Mouse (Mus musculus): ENCODE results near the gene Aco2. TPM values are rescaled to one million over a fixed set of nuclear protein-coding genes. Genes with fewer than 3 reads are reported as not detected.

Gene Aco2
- polyA plus RNA-seq, 1 experiment from 2014 or later = 136 TPM

- Histone ChIP-seq H3K9ac (replicated peaks; ENCODE audit: low read depth, low read length) (no peak overlapping the region), H3K4me3 (ENCODE audit: low read depth, low read length) (no peak overlapping the region), H3K36me3 (ENCODE audit: control insufficient read depth, insufficient read depth, low read length) (no peaks in the 10 kb centered on the region), H3K27ac (ENCODE audit: low read length) (peak overlapping the region; percentile 2; the same call in 1 of the 2 replicates), H3K4me1 (ENCODE audit: control insufficient read depth, insufficient read depth, low read length) (peaks cover 16% of the 10 kb centered on the region), H3K27me3 (ENCODE audit: control insufficient read depth, insufficient read depth, low read length) (no peaks in the 10 kb centered on the region), H3K4me2 (replicated peaks; ENCODE audit: low read depth, low read length) (no peak overlapping the region), H3K9me3 (ENCODE audit: control insufficient read depth, low read depth, low read length) (no peaks in the 10 kb centered on the region)
- ATAC-seq (ENCODE audit: insufficient number of reproducible peaks, insufficient read depth, low FRiP score, low read depth) = no peak
- 52% methylated on average over 11 of the region's 11 CpGs for WGBS
Observed at GRCm38 (mm10) chr15:81928277-81928676, 56.2 kb downstream of the Aco2 start.

- Histone ChIP-seq H3K27ac (ENCODE audit: low read length) (no peak overlapping the region; the same call in 1 of the 2 replicates), H3K27me3 (ENCODE audit: control insufficient read depth, insufficient read depth, low read length) (no peaks in the 10 kb centered on the region), H3K9me3 (ENCODE audit: control insufficient read depth, low read depth, low read length) (no peaks in the 10 kb centered on the region), H3K4me2 (replicated peaks; ENCODE audit: low read depth, low read length) (peak overlapping the region; percentile 11; the same call in 1 of the 2 replicates), H3K36me3 (ENCODE audit: control insufficient read depth, insufficient read depth, low read length) (no peaks in the 10 kb centered on the region), H3K4me1 (ENCODE audit: control insufficient read depth, insufficient read depth, low read length) (peaks cover 12% of the 10 kb centered on the region; the same call in 1 of the 2 replicates), H3K4me3 (ENCODE audit: low read depth, low read length) (no peak overlapping the region), H3K9ac (replicated peaks; ENCODE audit: low read depth, low read length) (no peak overlapping the region)
- peak; percentile 30; the same call in 1 of the 2 replicates for ATAC-seq (ENCODE audit: insufficient number of reproducible peaks, insufficient read depth, low FRiP score, low read depth)
- 8% methylated on average over 12 of the region's 12 CpGs for WGBS
Observed at GRCm38 (mm10) chr15:81932951-81933470, 60.9 kb downstream of the Aco2 start.

GRCm38 (mm10) chr15:81933986-81934385 is 61.9 kb downstream of the Aco2 start:
- Histone ChIP-seq H3K27me3 (ENCODE audit: control insufficient read depth, insufficient read depth, low read length) (no peaks in the 10 kb centered on the region), H3K27ac (ENCODE audit: low read length) (no peak overlapping the region), H3K36me3 (ENCODE audit: control insufficient read depth, insufficient read depth, low read length) (no peaks in the 10 kb centered on the region), H3K9me3 (ENCODE audit: control insufficient read depth, low read depth, low read length) (no peaks in the 10 kb centered on the region), H3K4me1 (ENCODE audit: control insufficient read depth, insufficient read depth, low read length) (peaks cover 12% of the 10 kb centered on the region; the same call in 1 of the 2 replicates), H3K4me3 (ENCODE audit: low read depth, low read length) (no peak overlapping the region), H3K4me2 (replicated peaks; ENCODE audit: low read depth, low read length) (no peak overlapping the region), H3K9ac (replicated peaks; ENCODE audit: low read depth, low read length) (no peak overlapping the region)
- ATAC-seq (ENCODE audit: insufficient number of reproducible peaks, insufficient read depth, low FRiP score, low read depth) = no peak
- 92% methylated on average over 1 of the region's 1 CpGs for whole genome bisulfite sequencing

- peak overlapping the region; percentile 69 for H3K4me2 ChIP-seq (replicated peaks; ENCODE audit: low read depth, low read length)
- H3K9ac ChIP-seq (replicated peaks; ENCODE audit: low read depth, low read length) = no peak overlapping the region
- H3K27me3 ChIP-seq (ENCODE audit: control insufficient read depth, insufficient read depth, low read length) = no peaks in the 10 kb centered on the region
- ATAC-seq (ENCODE audit: insufficient number of reproducible peaks, insufficient read depth, low FRiP score, low read depth) = peak; percentile 47; the same call in 1 of the 2 replicates
- peaks cover 12% of the 10 kb centered on the region; the same call in 1 of the 2 replicates for H3K4me1 ChIP-seq (ENCODE audit: control insufficient read depth, insufficient read depth, low read length)
- 49% methylated on average over 7 of the region's 7 CpGs for WGBS
- H3K27ac ChIP-seq (ENCODE audit: low read length) = peak overlapping the region; percentile 75; the same call in 1 of the 2 replicates
- H3K4me3 ChIP-seq (ENCODE audit: low read depth, low read length) = peak overlapping the region; percentile 40
- H3K36me3 ChIP-seq (ENCODE audit: control insufficient read depth, insufficient read depth, low read length) = no peaks in the 10 kb centered on the region
- H3K9me3 ChIP-seq (ENCODE audit: control insufficient read depth, low read depth, low read length) = no peaks in the 10 kb centered on the region
Observed at GRCm38 (mm10) chr15:81935869-81936637, 63.9 kb downstream of the Aco2 start.

- Histone ChIP-seq H3K9ac (replicated peaks; ENCODE audit: low read depth, low read length) (peak within 1 kb of the TSS; percentile 33), H3K4me2 (replicated peaks; ENCODE audit: low read depth, low read length) (peak within 1 kb of the TSS; percentile 69)
- ATAC-seq (ENCODE audit: insufficient number of reproducible peaks, insufficient read depth, low FRiP score, low read depth) = peak; percentile 34; the same call in 1 of the 2 replicates
Observed at GRCm38 (mm10) chr15:81936679-81937078, 64.6 kb downstream of the Aco2 start, which contains the start of gene Csdc2. TSS of gene Csdc2 (plus strand) at chr15:81936759.

GRCm38 (mm10) chr15:81937098-81937972 is 65.2 kb downstream of the Aco2 start:
- ATAC-seq (ENCODE audit: insufficient number of reproducible peaks, insufficient read depth, low FRiP score, low read depth) = 0 out of 2 replicates have a peak, but pooled peaks have one; percentile 8
- 12% methylated on average over 19 of the region's 19 CpGs for WGBS
- Histone ChIP-seq H3K9me3 (ENCODE audit: control insufficient read depth, low read depth, low read length) (no peaks in the 10 kb centered on the region), H3K4me3 (ENCODE audit: low read depth, low read length) (peak overlapping the region; percentile 40), H3K4me2 (replicated peaks; ENCODE audit: low read depth, low read length) (peak overlapping the region; percentile 69), H3K4me1 (ENCODE audit: control insufficient read depth, insufficient read depth, low read length) (peaks cover 12% of the 10 kb centered on the region; the same call in 1 of the 2 replicates), H3K27ac (ENCODE audit: low read length) (peak overlapping the region; percentile 75), H3K36me3 (ENCODE audit: control insufficient read depth, insufficient read depth, low read length) (no peaks in the 10 kb centered on the region), H3K9ac (replicated peaks; ENCODE audit: low read depth, low read length) (peak overlapping the region; percentile 33), H3K27me3 (ENCODE audit: control insufficient read depth, insufficient read depth, low read length) (no peaks in the 10 kb centered on the region)

More at GRCm38 (mm10) chr15:81936679-81937078, 64.6 kb downstream of the Aco2 start, which contains the start of gene Csdc2:
- Histone ChIP-seq H3K27ac (ENCODE audit: low read length) (peak within 1 kb of the TSS; percentile 75), H3K4me1 (ENCODE audit: control insufficient read depth, insufficient read depth, low read length) (peaks cover 12% of the 10 kb centered on the region; the same call in 1 of the 2 replicates), H3K9me3 (ENCODE audit: control insufficient read depth, low read depth, low read length) (no peaks in the 10 kb centered on the region), H3K36me3 (ENCODE audit: control insufficient read depth, insufficient read depth, low read length) (no peaks in the 10 kb centered on the region), H3K4me3 (ENCODE audit: low read depth, low read length) (peak within 1 kb of the TSS; percentile 40), H3K27me3 (ENCODE audit: control insufficient read depth, insufficient read depth, low read length) (no peaks in the 10 kb centered on the region)
- under 1% methylated on average over 12 of the region's 12 CpGs for WGBS

GRCm38 (mm10) chr15:81938246-81938645 is 66.1 kb downstream of the Aco2 start:
- Histone ChIP-seq H3K9ac (replicated peaks; ENCODE audit: low read depth, low read length) (no peak overlapping the region), H3K9me3 (ENCODE audit: control insufficient read depth, low read depth, low read length) (no peaks in the 10 kb centered on the region), H3K4me2 (replicated peaks; ENCODE audit: low read depth, low read length) (no peak overlapping the region; the same call in 1 of the 2 replicates), H3K27ac (ENCODE audit: low read length) (no peak overlapping the region), H3K4me1 (ENCODE audit: control insufficient read depth, insufficient read depth, low read length) (peaks cover 12% of the 10 kb centered on the region; the same call in 1 of the 2 replicates), H3K36me3 (ENCODE audit: control insufficient read depth, insufficient read depth, low read length) (no peaks in the 10 kb centered on the region), H3K4me3 (ENCODE audit: low read depth, low read length) (no peak overlapping the region), H3K27me3 (ENCODE audit: control insufficient read depth, insufficient read depth, low read length) (no peaks in the 10 kb centered on the region)
- WGBS = 30% methylated on average over 2 of the region's 2 CpGs
- ATAC-seq (ENCODE audit: insufficient number of reproducible peaks, insufficient read depth, low FRiP score, low read depth) = no peak

Data from stomach, embryonic 14.5 days (tissue).